Mouse (Mus musculus) kidney, postnatal 0 days (tissue): ENCODE measurements around the gene Tmem132d. TPM values are rescaled to one million over a fixed set of nuclear protein-coding genes. Genes with fewer than 3 reads are reported as not detected.

Experiments used
- ATAC-seq: fragments of 200-750 bp; cut with Nextera tagmentation; replicated peaks from 2 replicates; pipeline ENCODE4 v1.8.0; 2017; ENCODE audit warnings: low read depth, moderate number of reproducible peaks, moderate TSS enrichment, moderate library complexity; ENCODE audit not compliant: low FRiP score
- DNase-seq: peaks from one replicate; pipeline ENCODE4 v3.0.0-alpha.2; 2016; ENCODE audit warnings: low spot score
- H3K27ac ChIP-seq: fragments of 300-500 bp; sonication (generic); 2 replicates; pipeline ENCODE4 v1.5.1; 2014; ENCODE audit warnings: mild to moderate bottlenecking
- H3K27me3 ChIP-seq: fragments of 300-500 bp; sonication (generic); 2 replicates; pipeline ENCODE4 v1.6.1; 2014; ENCODE audit warnings: low read length, mixed read lengths; ENCODE audit not compliant: insufficient read depth
- H3K36me3 ChIP-seq: fragments of 300-500 bp; sonication (generic); 2 replicates; pipeline ENCODE4 v1.6.1; 2014; ENCODE audit warnings: low read length, mixed read lengths; ENCODE audit not compliant: insufficient read depth
- H3K4me1 ChIP-seq: fragments of 300-500 bp; sonication (generic); replicated peaks from 2 replicates; pipeline ENCODE4 v1.6.1; 2014; ENCODE audit warnings: antibody characterized with exemption, low read length, mixed read lengths; ENCODE audit not compliant: insufficient read depth
- H3K4me2 ChIP-seq: fragments of 300-500 bp; sonication (generic); 2 replicates; pipeline ENCODE4 v1.6.1; 2014; ENCODE audit warnings: mild to moderate bottlenecking, low read length, moderate library complexity, mixed read lengths
- H3K4me3 ChIP-seq: fragments of 300-500 bp; sonication (generic); replicated peaks from 2 replicates; pipeline ENCODE4 v1.5.1; 2014; ENCODE audit warnings: low read depth, low read length
- H3K9ac ChIP-seq: fragments of 300-500 bp; sonication (generic); 2 replicates; pipeline ENCODE4 v1.6.1; 2014; ENCODE audit warnings: low read depth, low read length
- H3K9me3 ChIP-seq: fragments of 300-500 bp; sonication (generic); replicated peaks from 2 replicates; pipeline ENCODE4 v1.6.1; 2016; ENCODE audit warnings: low read length, inconsistent platforms, mixed read lengths
- CTCF ChIP-seq: IDR thresholded peaks from 2 replicates; pipeline ENCODE4 v1.5.1; 2016; ENCODE audit warnings: antibody characterized with exemption, low read depth, mild to moderate bottlenecking, moderate library complexity
- whole genome bisulfite sequencing: fragments of 180-500 bp; shearing (Covaris S2); extraction: QIAGEN DNeasy Blood & Tissue Kit; methylation state at CpG from one replicate; pipeline ENCODE4 v1.1.7; 2014; 5-methylcytosine and 5-hydroxymethylcytosine counted together
- polyA plus RNA-seq: library from polyadenylated mRNA; unstranded; fragments of >200 nt; fragmentation: Nextera tagmentation; extraction: Ambion mirVana; gene quantifications from 2 replicates; pipeline ENCODE4 v1.2.1, GENCODE M21; 2015

Tmem132d gene
- polyA plus RNA-seq, 1 experiment from 2014 or later: 0.14 TPM

DNA sequence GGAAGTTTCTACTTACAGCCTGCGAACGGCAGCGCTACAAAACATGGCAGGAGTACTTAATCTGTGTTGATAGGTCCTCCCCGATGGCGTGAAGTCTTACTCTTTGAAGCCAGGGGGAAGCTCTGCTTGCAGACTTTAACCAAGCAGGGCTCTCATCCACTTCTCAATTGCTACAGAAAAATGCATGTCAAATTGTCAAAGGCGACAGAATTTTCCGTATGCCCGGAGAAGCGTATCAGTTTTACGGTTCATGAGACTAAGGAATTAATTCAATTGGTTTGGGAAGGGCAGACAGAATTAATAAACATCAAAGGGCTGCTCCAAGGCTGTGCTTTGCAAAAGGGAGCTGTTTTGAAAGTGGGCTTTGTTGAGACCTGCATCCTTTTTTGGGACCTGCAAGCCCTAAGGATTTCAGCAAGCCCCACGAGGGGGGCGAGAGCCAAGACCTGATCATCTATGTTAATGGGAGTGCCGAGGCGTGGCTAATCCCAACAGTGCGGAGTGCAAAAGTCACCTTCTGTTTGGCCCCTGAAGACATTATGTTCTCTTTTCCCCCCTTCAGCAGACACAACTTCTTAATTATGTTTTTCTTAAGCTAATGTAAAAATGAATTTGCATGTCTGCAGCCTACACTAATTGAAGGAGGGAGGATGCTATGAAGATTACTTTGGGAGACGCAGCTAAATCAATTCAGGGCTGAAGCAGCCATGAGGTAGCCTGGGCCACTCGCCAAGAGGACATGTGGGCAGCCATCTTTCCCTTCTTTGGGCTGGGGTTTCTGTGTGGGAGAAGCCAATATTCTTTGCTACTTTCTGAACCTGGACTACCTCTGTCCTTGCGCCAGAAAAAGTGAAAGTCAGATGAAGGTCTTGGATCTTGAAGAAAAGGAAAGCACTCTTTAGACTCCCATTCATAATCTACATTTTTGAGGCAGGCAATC lies 547.0 kb downstream of the Tmem132d start:
- Histone ChIP-seq H3K4me2 (no peak overlapping the region), H3K4me3 (no peak overlapping the region), H3K27me3 (no peaks in the 10 kb centered on the region), H3K9ac (no peak overlapping the region), H3K27ac (no peak overlapping the region), H3K36me3 (no peaks in the 10 kb centered on the region), H3K4me1 (no peaks in the 10 kb centered on the region), H3K9me3 (no peaks in the 10 kb centered on the region)
- 79% methylated on average over 18 of the region's 18 CpGs for WGBS
- no peak for DNase-seq
- no peak for ATAC-seq
- TF ChIP-seq CTCF: no peak

DNA sequence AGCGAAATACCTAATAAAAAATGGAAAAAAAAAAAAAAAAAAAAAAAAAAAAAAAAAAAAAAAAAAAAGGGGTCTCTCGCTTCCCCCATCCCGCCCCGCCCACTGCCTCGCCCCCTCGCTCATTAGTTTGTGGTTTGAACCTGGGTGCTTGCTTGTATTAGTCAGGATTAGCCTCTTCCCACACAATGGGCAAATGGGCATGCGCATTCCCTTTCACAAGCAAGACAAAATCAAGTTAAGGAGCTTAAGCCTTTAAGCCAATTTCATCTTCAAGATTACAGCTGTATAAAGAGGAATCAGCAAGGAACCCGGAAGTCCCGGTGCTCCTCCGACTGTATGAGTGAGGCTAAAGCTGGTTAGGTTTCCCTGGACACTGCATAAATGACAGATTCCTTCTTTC lies 549.9 kb downstream of the Tmem132d start:
- no peaks in the 10 kb centered on the region for H3K9me3 ChIP-seq
- no peak for DNase-seq
- no peaks in the 10 kb centered on the region for H3K36me3 ChIP-seq
- 81% methylated on average over 9 of the region's 10 CpGs for WGBS
- no peak for ATAC-seq
- H3K9ac ChIP-seq: no peak overlapping the region
- H3K4me2 ChIP-seq: no peak overlapping the region
- no peaks in the 10 kb centered on the region for H3K27me3 ChIP-seq
- TF ChIP-seq CTCF: no peak
- no peak overlapping the region for H3K27ac ChIP-seq
- no peak overlapping the region for H3K4me3 ChIP-seq
- H3K4me1 ChIP-seq: no peaks in the 10 kb centered on the region

DNA sequence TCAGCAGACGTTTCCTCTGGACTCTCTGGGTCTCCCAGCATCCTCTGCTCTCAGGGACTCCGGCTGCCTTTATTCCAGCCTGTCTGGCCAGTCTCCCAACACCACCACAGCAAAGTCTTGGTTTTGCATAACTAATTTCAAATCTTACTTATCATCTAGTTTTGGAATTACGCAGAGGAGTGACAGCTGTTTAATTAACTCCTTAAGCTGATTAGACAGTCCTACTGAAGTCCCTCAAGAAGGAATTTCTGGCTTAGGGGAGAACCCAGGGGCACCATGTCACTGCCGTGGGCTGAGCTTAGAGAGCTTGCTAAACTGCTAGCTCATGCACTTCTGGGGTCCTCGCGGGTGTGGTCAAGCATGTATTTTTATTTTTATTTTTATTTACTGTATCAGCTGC lies 558.4 kb downstream of the Tmem132d start:
- no peak for DNase-seq
- Histone ChIP-seq H3K9me3 (no peaks in the 10 kb centered on the region), H3K4me3 (no peak overlapping the region), H3K9ac (no peak overlapping the region), H3K36me3 (no peaks in the 10 kb centered on the region), H3K27ac (no peak overlapping the region), H3K4me2 (no peak overlapping the region), H3K27me3 (no peaks in the 10 kb centered on the region), H3K4me1 (no peaks in the 10 kb centered on the region)
- no peak for ATAC-seq
- WGBS: 73% methylated on average over 6 of the region's 6 CpGs
- TF ChIP-seq CTCF: no peak

DNA sequence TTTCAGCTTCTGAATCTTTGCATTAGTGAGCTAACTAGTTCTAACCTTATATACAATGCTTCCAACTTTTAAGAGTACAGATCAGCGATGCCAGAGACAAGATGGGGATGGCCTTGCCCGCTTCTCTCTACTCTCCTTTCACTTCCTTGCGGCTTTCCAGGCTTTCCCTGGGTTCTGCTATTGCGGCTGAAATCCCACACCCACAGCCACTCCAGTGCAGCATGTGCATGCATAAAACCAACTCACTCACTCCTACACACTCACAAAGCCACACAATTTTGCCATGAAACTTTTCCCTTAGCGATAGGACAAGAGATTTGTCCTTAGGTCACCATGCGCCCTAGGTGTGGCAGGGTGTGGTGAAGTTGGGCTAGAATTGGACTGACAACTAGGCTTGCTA lies 567.7 kb downstream of the Tmem132d start:
- Histone ChIP-seq H3K4me2 (no peak overlapping the region), H3K9ac (no peak overlapping the region), H3K27me3 (no peaks in the 10 kb centered on the region), H3K36me3 (no peaks in the 10 kb centered on the region), H3K4me3 (no peak overlapping the region), H3K9me3 (no peaks in the 10 kb centered on the region), H3K4me1 (no peaks in the 10 kb centered on the region), H3K27ac (no peak overlapping the region)
- 85% methylated on average over 6 of the region's 6 CpGs for WGBS
- TF ChIP-seq CTCF: no peak
- ATAC-seq: no peak
- no peak for DNase-seq

DNA sequence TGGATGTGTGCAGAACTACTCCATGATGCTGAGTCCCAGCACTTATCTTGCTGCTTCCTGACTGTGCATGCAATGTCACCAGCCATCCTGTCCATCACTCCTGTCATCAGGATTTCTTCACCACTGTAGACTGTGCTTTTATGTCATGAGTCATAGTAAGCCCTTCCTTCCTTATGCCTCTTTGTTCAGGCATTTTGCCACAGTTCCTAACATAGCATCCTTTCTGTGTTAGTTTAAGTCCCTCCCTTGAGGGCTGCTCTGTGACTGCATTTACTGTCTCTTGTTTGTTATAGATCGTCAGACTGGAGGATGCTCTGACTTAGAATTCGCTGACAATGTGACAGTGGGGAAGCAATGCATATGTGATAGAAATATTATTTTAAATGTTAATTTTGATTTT lies 573.2 kb downstream of the Tmem132d start:
- no peak overlapping the region for H3K27ac ChIP-seq
- H3K4me3 ChIP-seq: no peak overlapping the region
- WGBS: 66% methylated on average over 2 of the region's 2 CpGs
- TF ChIP-seq CTCF: no peak
- no peaks in the 10 kb centered on the region for H3K27me3 ChIP-seq
- H3K36me3 ChIP-seq: no peaks in the 10 kb centered on the region
- no peak overlapping the region for H3K4me2 ChIP-seq
- no peak for DNase-seq
- ATAC-seq: no peak
- no peak overlapping the region for H3K9ac ChIP-seq
- H3K4me1 ChIP-seq: no peaks in the 10 kb centered on the region
- H3K9me3 ChIP-seq: no peaks in the 10 kb centered on the region

DNA sequence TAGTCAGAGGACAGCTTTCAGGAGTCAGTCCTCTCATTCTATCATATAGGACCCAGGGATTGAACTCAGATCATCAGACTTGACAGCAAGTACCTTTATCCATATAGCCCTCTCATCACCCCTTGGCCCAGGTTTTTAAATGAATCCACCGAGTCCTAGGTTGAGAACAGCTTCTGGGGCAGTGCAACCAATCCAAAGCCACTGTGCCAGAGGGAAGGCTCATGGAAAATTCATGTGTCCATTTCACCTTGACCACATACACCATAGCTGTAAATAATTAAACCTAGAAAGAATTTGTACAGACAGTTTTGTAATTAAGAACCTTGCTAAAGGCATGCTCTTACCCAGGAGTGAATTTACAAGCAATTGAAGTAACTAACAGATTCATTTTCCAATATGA lies 580.6 kb downstream of the Tmem132d start:
- H3K4me3 ChIP-seq: no peak overlapping the region
- no peaks in the 10 kb centered on the region for H3K9me3 ChIP-seq
- no peaks in the 10 kb centered on the region for H3K27me3 ChIP-seq
- 47% methylated on average over 1 of the region's 1 CpGs for WGBS
- no peak overlapping the region for H3K4me2 ChIP-seq
- no peak overlapping the region for H3K27ac ChIP-seq
- ATAC-seq (peak; percentile 17; the same call in 1 of the 2 replicates), DNase-seq (peak; percentile 6)
- H3K9ac ChIP-seq: no peak overlapping the region
- no peak for TF ChIP-seq CTCF
- H3K4me1 ChIP-seq: no peaks in the 10 kb centered on the region
- H3K36me3 ChIP-seq: no peaks in the 10 kb centered on the region
